Comparison of ENCODE assay signal across 8 mouse cellular contexts in the genomic region with DNA sequence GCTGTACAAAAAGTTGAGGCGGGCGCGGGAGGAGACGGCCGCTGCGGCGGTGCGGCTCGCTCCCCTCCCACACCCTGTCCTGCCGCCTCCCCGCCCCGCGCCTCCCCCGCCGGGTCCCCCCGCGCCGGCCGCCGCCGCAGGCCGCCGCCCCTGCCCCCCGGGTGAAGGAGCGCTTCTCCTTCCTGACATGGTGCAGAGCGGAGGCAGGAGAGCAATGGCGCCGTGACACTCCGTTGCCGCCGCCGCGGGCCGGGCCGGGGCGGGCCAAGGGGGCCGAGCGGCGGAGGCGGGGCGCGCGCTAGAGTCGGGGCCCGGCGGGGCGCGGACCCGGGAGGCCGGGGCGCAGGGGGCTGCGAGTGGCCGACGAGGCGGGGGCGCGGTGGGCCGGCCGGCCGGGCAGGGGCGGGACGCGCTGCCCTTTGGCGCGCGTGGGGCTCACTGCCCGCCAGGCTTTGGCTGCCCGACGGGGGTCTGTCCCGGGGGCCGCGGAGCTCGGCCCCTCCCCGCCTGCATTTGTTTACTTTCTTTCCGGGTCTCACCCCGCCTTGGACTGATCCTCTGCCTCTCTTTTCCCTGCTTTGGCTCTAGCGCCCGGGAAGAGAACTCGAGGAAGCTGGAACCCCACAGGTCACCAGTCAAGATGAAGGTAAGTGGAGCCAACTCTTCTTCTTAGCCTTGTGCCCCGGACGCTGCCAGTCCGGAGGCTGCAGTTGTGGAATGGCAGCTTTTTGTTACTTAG. TPM values are rescaled to one million over a fixed set of nuclear protein-coding genes. Genes with fewer than 3 reads are reported as not detected.
DNase-seq lines count a peak whose midpoint lies in the region; ATAC-seq and TF ChIP-seq lines count a peak whose summit lies in the region.

No protein-coding gene starts in this region.

- no peak for TF ChIP-seq POLR2A in thymus, adult 2 months (IDR thresholded peaks at IDR 0.05; ENCODE audit: control insufficient read depth, extremely low read depth, insufficient read depth, low read length, poor library complexity)

- DNase-seq in frontal cortex, postnatal 10 days (ENCODE audit: low spot score in 2 of 2) = peak; percentile 21 to 28
- DNase-seq in frontal cortex, postnatal 14 days (ENCODE audit: low spot score in 2 of 2) = no peak
- peak; percentile 18 for DNase-seq in brain, adult 2 months (ENCODE audit: low read depth, low spot score)
- DNase-seq in hindbrain, embryonic 14.5 days (ENCODE audit: low spot score) = no peak
- DNase-seq in liver, embryonic 11.5 days (ENCODE audit: low spot score) = peak; percentile 68
- DNase-seq in neural tube, embryonic 10.5 days (ENCODE audit: extremely low spot score, low spot score) = peak; percentile 65
- DNase-seq in thymus, adult 2 months = peak; percentile 62

- peaks cover 25% of the 10 kb centered on the region for H3K4me1 ChIP-seq in forebrain, embryonic 16.5 days (replicated peaks; ENCODE audit: control insufficient read depth, insufficient read depth, low read length)
- peaks cover 31% of the 10 kb centered on the region for H3K4me1 ChIP-seq in hindbrain, embryonic 14.5 days (replicated peaks; ENCODE audit: control insufficient read depth, insufficient read depth, low read length)
- peaks cover 16% of the 10 kb centered on the region for H3K4me1 ChIP-seq in liver, embryonic 11.5 days (replicated peaks; ENCODE audit: control insufficient read depth, insufficient read depth, low read length)
- peaks cover 9% of the 10 kb centered on the region for H3K4me1 ChIP-seq in thymus, adult 2 months (replicated peaks; ENCODE audit: control insufficient read depth, insufficient read depth, low read length)

- H3K4me2 ChIP-seq in forebrain, embryonic 16.5 days (ENCODE audit: low read length) = peak overlapping the region; percentile 89
- peak overlapping the region; percentile 61 for H3K4me2 ChIP-seq in hindbrain, embryonic 14.5 days (replicated peaks)
- peak overlapping the region; percentile 82 for H3K4me2 ChIP-seq in liver, embryonic 11.5 days

- peak overlapping the region; percentile 95 for H3K27ac ChIP-seq in forebrain, embryonic 16.5 days (ENCODE audit: low read length)
- peak overlapping the region; percentile 83 for H3K27ac ChIP-seq in hindbrain, embryonic 14.5 days
- peak overlapping the region; percentile 93 for H3K27ac ChIP-seq in liver, embryonic 11.5 days (ENCODE audit: low read depth, low read length)
- peak overlapping the region; percentile 79 for H3K27ac ChIP-seq in thymus, adult 2 months (ENCODE audit: control insufficient read depth, insufficient read depth, low read length)

- H3K4me3 ChIP-seq in forebrain, embryonic 16.5 days (replicated peaks; ENCODE audit: low read length) = peak overlapping the region; percentile 99
- H3K4me3 ChIP-seq in hindbrain, embryonic 14.5 days (replicated peaks; ENCODE audit: low read length) = peak overlapping the region; percentile 88
- peak overlapping the region; percentile 93 for H3K4me3 ChIP-seq in liver, embryonic 11.5 days (ENCODE audit: low read depth, low read length)
- H3K4me3 ChIP-seq in thymus, adult 2 months (ENCODE audit: control insufficient read depth, insufficient read depth, low read length) = peak overlapping the region; percentile 87

- H3K9me3 ChIP-seq in forebrain, embryonic 16.5 days (ENCODE audit: control insufficient read depth, low read length) = no peaks in the 10 kb centered on the region
- no peaks in the 10 kb centered on the region for H3K9me3 ChIP-seq in hindbrain, embryonic 14.5 days (ENCODE audit: control insufficient read depth, low read length)
- no peaks in the 10 kb centered on the region for H3K9me3 ChIP-seq in liver, embryonic 11.5 days (ENCODE audit: control insufficient read depth, low read length)

- ATAC-seq in forebrain, embryonic 16.5 days = no peak
- ATAC-seq in hindbrain, embryonic 14.5 days (ENCODE audit: low FRiP score) = no peak
- peak; percentile 33 for ATAC-seq in liver, embryonic 11.5 days (replicated peaks; ENCODE audit: low FRiP score)

- WGBS in forebrain, embryonic 16.5 days = under 1% methylated on average over 56 of the region's 82 CpGs
- WGBS in hindbrain, embryonic 14.5 days = under 1% methylated on average over 35 of the region's 82 CpGs
- WGBS in liver, embryonic 11.5 days = under 1% methylated on average over 57 of the region's 82 CpGs
- 1% methylated on average over 79 of the region's 82 CpGs for WGBS in thymus, adult 2 months

- no peak for TF ChIP-seq CTCF in thymus, adult 2 months (IDR thresholded peaks at IDR 0.05; ENCODE audit: borderline replicate concordance, control insufficient read depth, extremely low read depth, insufficient read depth, low read length, poor library complexity)

- no peaks in the 10 kb centered on the region for H3K27me3 ChIP-seq in forebrain, embryonic 16.5 days (replicated peaks; ENCODE audit: control insufficient read depth, insufficient read depth, low read length)
- H3K27me3 ChIP-seq in hindbrain, embryonic 14.5 days (ENCODE audit: control insufficient read depth, insufficient read depth, low read length) = no peaks in the 10 kb centered on the region
- no peaks in the 10 kb centered on the region for H3K27me3 ChIP-seq in liver, embryonic 11.5 days (replicated peaks; ENCODE audit: control insufficient read depth, insufficient read depth, low read length)
- H3K27me3 ChIP-seq in thymus, adult 2 months (ENCODE audit: control insufficient read depth, insufficient read depth, low read length) = no peaks in the 10 kb centered on the region

- peaks cover 11% of the 10 kb centered on the region for H3K36me3 ChIP-seq in forebrain, embryonic 16.5 days (ENCODE audit: control insufficient read depth, insufficient read depth)
- peaks cover 44% of the 10 kb centered on the region for H3K36me3 ChIP-seq in hindbrain, embryonic 14.5 days (replicated peaks; ENCODE audit: control insufficient read depth, insufficient read depth)
- H3K36me3 ChIP-seq in liver, embryonic 11.5 days (ENCODE audit: control insufficient read depth, insufficient read depth, low read length) = peaks cover 19% of the 10 kb centered on the region
- peaks cover 30% of the 10 kb centered on the region for H3K36me3 ChIP-seq in thymus, adult 2 months (ENCODE audit: control insufficient read depth, insufficient read depth, low read length)

- peak overlapping the region; percentile 81 for H3K9ac ChIP-seq in forebrain, embryonic 16.5 days (replicated peaks; ENCODE audit: low read depth, low read length)
- H3K9ac ChIP-seq in hindbrain, embryonic 14.5 days = peak overlapping the region; percentile 76
- peak overlapping the region; percentile 95 for H3K9ac ChIP-seq in liver, embryonic 11.5 days (ENCODE audit: low read depth, low read length)

RNA-seq across cellular contexts. Expression of gene Arid4a, which starts 0.9 kb away (rescaled TPM):
- 51.2 and 52.1 TPM in 2 replicates for polyA plus RNA-seq in forebrain, embryonic 16.5 days (2015; fragmentation: Nextera tagmentation; extraction: Ambion mirVana)
- 36.9 and 39.1 TPM in 2 replicates for polyA plus RNA-seq in hindbrain, embryonic 14.5 days (2014; fragmentation: Nextera tagmentation; extraction: Ambion mirVana)
- polyA plus RNA-seq in liver, embryonic 11.5 days (2014; fragmentation: Nextera tagmentation; extraction: Ambion mirVana) = 31.6 and 32.5 TPM in 2 replicates
- polyA plus RNA-seq in thymus, adult 2 months (2012; rRNA removed) = 7.5 and 8.1 TPM in 2 replicates

RNA-seq across cellular contexts. Expression of gene Psma3, which starts 42.3 kb away (rescaled TPM):
- polyA plus RNA-seq in forebrain, embryonic 16.5 days (2015; fragmentation: Nextera tagmentation; extraction: Ambion mirVana) = 575 and 587 TPM in 2 replicates
- 488 and 564 TPM in 2 replicates for polyA plus RNA-seq in hindbrain, embryonic 14.5 days (2014; fragmentation: Nextera tagmentation; extraction: Ambion mirVana)
- 602 and 638 TPM in 2 replicates for polyA plus RNA-seq in liver, embryonic 11.5 days (2014; fragmentation: Nextera tagmentation; extraction: Ambion mirVana)
- 28.2 and 35.6 TPM in 2 replicates for polyA plus RNA-seq in thymus, adult 2 months (2012; rRNA removed)

Comparison
In these comparisons a context has a peak if more than half of its experiments do, and no peak if none do; other contexts are left out.
1. DNase-seq: peak in frontal cortex, postnatal 10 days (2 of 2), brain, adult 2 months (single experiment), liver, embryonic 11.5 days (single experiment), neural tube, embryonic 10.5 days (single experiment) and thymus, adult 2 months (single experiment); none in frontal cortex, postnatal 14 days (0 of 2) and hindbrain, embryonic 14.5 days (single experiment).
2. RNA of gene Psma3, which starts 42.3 kb away (polyA plus RNA-seq): 602 to 638 TPM in liver, embryonic 11.5 days, 575 to 587 TPM in forebrain, embryonic 16.5 days and 488 to 564 TPM in hindbrain, embryonic 14.5 days; 28.2 to 35.6 TPM in thymus, adult 2 months; every median in the first group is over 10 times any median in the second.
3. Peak in every context shown above with its lines, with median percentiles within 50 percentile points of each other: H3K27ac ChIP-seq, H3K4me2 ChIP-seq, H3K4me3 ChIP-seq and H3K9ac ChIP-seq.